Mouse (Mus musculus) c-Kit-positive CD71-positive TER-119-negative erythroid progenitor cells, embryonic 14.5 days (primary cell): ENCODE results near the gene Arfgef2.

Experiments used
- DNase-seq: peaks from one replicate; pipeline ENCODE4 v3.0.0-alpha.2; 2013; ENCODE audit warnings: low read depth

Arfgef2 gene

DNA sequence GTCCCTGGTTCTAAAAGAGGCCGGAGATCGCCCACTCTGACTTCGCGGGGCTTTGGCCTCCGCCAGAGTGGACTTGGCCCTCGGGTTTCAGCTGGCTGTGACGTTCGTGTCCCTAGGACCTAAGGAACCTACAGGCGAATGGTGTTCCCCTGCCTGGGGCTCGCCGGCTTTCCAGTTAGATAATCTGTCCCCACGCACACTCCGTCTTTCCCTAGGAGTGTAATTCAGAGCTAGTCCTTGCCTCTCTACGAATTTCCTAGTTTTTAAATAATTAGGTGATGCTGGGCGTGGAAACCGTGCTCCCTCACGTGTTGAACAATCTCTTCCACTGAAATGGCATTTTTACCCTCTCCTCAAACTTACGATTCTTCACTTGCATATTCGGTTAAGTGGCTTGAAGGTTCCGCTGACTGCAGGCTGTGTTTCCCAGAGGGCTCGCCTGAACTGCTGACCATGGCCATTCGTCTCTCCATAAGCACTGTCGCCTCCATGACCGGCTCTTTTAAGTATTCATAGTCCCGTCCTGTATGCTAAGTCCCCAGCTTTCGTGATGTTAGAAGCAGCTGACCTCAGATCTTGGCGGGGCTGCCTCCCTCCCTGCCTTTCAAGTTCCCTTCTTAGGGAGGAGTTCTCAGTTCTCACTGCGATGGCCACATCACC, 101.3 kb downstream of the Arfgef2 start:
- peak; percentile 30 for DNase-seq

DNA sequence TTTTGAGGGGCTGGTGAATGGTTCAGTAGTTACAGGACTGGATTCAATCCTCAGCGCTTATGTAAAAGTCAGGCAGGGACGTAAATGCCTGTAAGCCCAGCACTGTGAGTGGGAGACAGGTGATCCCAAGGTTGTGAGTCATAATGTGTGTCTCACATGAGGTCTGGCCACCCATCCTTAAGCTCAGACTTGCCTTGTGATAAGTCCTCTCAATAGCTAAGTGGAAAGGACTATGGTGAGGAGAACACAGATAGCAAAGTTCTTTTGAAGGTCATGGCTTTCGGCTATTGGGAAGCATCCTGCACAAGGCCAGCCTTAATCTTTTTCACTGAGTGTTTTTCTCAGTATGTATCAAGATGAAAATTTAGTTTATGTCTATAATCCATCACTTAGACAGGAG, 104.3 kb downstream of the Arfgef2 start:
- DNase-seq, result no peak

DNA sequence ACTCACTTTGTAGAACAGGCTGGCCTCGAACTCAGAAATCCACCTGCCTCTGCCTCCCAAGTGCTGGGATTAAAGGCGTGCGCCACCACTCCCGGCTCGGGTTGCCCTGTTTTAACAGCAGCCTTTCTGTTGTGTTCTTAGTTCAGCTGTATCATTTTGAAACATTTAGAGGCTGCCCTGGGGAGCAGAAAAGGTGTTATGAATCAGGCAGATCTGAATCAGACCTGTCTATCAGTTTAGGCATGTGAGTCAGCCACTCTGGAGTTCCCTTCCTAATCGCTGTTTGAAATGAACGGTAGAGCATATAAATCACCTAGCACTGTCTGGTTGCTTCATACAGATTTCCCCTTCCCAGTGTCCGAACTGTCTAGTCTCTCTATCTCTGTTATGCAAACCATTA, 105.1 kb downstream of the Arfgef2 start:
- no peak for DNase-seq

DNA sequence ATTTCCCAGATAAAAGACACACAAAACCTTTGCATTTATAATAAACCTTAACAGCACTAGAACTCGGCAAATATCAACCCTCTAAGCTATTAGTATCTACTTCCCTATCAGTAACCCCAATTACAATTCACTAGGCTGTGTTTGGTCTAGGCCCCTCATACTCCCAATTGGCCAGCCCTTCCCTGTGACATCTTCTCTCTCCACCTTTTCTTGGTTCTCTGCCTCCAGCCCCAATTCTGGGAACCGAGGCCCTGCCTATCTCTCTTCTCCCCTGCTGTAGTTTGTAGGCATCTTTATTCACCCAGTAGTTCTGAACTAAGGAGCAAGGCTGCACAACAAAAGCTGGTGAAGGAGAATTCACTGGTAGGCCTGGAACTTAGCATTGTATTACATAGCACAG, 118.6 kb downstream of the Arfgef2 start:
- peak; percentile 44 for DNase-seq

DNA sequence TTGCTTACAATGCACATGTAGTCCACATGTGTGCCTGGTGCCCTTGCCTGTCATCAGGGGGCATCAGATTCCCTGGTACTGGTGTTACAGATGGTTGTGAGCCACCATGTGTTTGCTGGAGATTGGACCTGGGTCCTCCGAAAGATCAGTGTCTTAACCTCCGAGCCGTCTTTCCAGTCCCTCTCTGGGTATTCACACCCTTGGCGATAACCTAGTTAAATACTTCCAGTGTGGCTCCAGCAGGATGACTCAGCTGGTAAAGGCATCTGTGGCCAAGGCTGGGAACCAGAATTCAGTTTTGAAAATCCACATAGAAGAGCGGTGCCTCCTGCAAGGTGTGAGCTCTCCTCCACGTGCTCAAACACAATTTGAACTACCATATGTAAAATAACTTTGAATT, 128.6 kb downstream of the Arfgef2 start:
- no peak for DNase-seq

DNA sequence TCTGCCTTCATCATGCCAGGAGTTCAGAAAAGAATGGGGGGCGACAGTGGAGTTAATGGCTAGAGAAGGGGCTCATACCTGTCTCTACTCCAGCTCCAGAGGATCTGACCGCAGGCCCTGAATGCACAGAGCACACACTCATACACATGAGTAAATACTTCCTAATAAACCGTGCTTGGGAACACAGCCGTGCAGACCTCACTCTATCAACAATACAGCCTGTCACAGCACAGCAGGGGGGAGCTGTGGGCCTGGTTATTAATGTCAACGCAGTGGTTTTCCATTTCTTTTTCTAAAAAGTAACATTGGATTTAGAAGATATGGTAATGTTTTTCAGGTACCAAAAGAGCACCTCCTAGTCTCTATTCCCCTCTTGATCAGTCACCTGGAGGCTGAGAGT, 129.0 kb downstream of the Arfgef2 start:
- no peak for DNase-seq

DNA sequence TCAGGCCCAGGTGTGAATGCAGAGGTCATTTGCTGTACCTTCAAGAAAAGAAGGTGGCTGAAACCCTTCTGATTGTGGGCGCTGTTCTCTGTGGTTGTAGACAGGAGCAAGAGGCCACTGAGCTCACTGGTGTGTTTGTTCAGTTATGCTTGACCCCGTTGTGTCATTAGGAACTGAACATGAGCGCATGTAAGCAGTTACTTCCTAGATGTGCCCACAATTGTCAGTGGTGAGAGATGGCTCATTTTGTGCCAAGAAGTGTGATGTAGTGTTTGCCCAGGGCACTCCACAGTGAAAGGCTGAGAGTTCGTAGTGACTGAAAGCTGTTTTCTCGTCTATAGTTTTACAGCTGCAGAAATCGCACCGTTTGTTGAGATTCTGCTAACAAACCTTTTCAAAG, 130.2 kb downstream of the Arfgef2 start:
- DNase-seq, result no peak

DNA sequence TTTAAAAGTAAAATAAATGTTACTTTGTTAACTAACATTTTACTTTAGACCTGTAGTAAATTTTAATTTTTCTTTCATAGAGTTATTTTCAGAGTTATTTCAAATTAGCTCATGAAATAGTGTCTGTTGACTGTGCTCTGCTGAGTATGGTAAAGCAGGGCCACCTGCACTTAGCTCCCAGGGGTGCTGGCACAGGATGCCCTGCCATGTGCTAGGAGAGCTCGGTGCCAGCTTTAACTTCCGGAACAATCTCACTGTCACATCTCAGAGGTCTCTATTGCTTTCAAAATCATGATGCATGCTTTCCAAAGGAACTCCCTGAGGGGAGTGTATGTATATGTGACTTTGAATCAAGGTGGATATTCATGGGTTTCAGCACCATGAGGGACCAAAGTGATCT, 130.8 kb downstream of the Arfgef2 start:
- no peak for DNase-seq

DNA sequence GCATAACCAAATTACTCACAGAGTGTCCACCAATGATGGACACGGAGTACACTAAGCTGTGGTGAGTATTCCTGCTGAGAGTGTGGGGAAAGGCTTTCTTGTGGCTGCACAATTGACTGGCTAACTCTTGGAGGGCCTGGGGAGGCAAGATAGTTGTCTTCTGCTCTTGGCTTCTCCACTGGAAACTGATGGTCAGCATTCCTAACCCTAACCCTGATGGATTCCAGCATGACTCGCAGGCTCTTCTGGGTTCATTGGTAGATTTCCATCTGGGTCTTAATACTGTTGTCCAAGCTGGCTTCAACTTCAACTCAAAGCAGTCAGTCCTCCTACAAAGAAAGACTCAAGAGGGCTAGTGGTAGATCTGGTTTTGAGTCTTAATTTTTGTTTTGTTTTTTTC, 137.8 kb downstream of the Arfgef2 start:
- DNase-seq, result no peak

DNA sequence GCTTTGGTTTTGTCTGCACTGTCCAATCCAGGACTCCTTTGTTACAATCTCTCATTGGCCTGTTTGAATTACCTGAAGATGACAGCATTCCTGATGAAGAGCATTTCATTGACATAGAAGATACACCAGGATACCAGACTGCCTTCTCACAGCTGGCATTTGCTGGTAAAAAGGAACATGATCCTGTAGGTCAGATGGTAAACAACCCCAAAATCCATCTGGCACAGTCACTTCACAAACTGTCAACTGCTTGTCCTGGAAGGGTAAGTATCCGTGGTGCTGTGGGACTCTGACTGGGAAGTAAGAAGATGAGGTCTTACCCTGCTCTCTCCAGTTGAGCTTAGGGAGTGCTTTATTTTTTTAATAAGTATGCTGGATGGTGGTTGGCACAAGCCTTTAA, 139.0 kb downstream of the Arfgef2 start:
- DNase-seq, result no peak

DNA sequence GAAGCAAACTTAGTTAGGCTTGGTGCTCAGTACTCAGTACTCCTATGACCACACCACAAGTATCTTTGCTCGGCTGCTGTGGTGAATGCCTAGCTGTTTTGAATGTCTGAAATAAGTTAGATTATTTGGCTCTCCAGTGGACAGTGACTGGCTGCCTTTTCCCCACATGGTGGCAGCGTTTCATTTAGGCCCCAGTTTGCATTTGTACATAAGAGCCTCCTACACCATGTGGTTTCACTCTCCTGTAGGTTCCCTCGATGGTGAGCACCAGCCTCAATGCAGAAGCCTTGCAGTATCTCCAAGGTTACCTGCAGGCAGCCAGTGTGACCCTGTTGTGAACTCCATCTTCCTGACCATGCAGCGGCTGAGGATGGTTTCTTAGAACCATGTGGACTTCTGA, 140.1 kb downstream of the Arfgef2 start:
- DNase-seq, result peak; percentile 23
